Mouse (Mus musculus) kidney, adult 9 months (tissue): ENCODE measurements at regions not wholly inside any gene's neighbourhood (a gene's known extent, or its start where the extent isn't known, plus 50 kb on each side); places are given as distances from the start of the nearest gene placed in this dataset.

Experiments
- DNase-seq: peaks from one replicate; pipeline ENCODE4 v3.0.0; 2022

DNA sequence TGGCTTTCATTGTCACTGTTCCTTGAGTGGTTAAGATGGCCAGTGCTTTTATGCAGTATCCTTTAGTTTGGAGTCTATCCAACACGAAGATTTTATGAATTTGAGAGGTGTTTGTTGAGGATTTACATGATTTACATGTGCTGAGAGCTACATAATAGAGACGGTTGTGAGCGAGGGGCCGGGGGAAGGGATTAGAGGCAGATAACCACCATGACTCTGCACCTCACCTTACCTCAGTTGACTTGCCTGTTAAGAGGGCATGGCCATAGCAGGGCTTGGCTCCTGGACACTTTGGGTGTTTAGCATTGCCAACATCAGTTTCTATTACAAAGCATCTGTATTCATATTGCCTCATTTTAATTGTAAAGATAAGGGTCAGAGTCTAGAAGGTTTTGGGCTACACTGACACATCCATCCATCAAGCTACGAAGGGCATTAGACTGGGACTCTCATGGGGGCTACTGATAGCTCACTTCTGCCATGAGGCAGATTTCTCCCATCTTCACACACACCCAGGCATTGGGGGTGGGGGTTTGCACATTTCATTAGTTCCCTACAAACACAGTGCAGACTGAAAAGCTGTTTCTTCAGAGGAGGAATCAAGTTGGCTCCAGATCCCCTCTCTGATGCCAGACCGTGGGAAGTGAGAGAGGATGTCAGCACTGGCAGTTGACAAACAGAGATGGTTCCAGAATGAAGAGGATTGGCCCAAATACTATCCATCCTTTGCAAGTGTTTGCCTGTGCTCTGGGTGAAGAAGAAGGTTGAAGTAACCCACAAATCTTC is 139.9 kb downstream of the Gm11011 start:
- DNase-seq, result no peak

DNA sequence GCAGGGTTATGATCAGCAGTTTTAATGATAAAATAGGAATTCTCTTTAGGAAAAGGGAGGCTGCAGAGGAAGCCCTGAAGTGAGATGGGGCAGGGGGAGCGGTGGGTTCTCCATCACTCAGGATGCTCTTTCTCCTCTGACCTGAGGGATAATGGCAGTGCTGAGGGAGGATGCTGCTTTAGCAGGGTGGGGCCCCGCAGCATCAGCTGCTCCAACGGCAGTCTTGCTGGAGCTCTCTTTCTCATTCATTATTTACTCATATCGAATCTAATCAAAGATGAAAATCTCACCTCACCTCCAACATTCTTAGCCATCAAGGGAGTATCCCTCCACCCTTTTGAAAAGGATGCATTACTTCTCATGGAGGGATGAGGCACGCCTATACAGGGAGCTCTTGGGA is 141.7 kb downstream of the Gm11011 start:
- no peak for DNase-seq

GRCm38 (mm10) chr2:169445371-169445770 is 142.2 kb downstream of the Gm11011 start:
- no peak for DNase-seq

- DNase-seq, result no peak
Observed at GRCm38 (mm10) chr2:169443271-169443670, 144.3 kb downstream of the Gm11011 start.

DNA sequence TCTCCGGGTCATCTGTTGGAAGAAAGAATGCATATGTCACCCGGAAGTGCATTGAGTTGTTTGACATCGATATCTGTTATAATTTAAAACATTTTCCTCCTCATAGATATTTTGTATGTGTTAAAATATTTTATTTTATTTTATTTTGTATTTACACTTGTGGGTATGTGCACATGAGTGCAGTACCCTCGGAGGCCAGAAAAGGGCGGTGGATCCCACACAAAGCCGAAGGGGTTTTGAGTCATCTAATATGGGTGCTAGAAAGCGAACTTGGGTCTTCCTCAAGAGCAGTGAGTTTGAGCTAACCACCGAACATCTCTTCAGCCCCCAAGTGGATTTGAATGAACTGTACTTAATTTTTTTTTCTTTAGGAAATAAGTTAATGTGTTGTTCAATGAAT is 156.0 kb downstream of the Gm11011 start:
- no peak for DNase-seq

DNA sequence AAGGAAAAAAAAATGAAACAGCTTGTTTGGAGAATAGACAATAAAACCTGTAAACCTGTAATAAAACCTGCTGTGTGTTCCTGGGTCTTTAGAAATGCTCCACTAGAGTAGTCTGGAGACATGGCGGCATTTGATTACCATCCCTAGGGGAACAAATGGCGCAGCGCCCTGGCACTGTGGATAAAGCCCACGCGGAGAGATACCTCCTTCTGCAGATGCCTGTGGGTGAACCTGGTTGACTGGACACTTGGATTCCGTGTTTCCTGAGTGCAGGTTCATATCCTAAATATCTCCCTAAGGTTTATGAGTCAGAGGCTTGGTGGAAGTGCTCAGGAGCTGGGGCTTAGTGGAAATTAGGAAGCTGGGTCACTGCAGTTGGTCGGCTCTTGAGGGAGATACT is 158.1 kb downstream of the Gm11011 start:
- DNase-seq, result no peak

GRCm38 (mm10) chr2:169424166-169424920 is 163.2 kb downstream of the Gm11011 start:
- no peak for DNase-seq

DNA sequence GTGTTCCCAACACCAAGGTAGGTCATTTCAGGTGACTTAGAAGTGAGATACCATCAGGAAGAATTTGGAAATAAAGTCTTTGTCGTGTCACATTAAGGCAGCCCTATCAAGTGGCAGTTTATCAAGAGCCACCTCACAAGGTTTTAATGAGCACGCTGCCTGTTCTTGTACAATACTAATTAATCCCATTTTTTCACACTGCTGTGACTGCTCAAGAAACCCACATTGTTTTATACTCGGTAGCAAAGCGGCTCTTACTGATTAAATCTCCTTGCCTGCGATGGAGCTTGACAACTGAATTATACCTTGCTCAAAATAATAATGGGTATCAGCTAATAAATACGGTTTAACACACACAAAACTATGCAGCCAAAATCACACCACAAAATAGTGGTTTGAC is 175.2 kb downstream of the Gm11011 start:
- no peak for DNase-seq

DNA sequence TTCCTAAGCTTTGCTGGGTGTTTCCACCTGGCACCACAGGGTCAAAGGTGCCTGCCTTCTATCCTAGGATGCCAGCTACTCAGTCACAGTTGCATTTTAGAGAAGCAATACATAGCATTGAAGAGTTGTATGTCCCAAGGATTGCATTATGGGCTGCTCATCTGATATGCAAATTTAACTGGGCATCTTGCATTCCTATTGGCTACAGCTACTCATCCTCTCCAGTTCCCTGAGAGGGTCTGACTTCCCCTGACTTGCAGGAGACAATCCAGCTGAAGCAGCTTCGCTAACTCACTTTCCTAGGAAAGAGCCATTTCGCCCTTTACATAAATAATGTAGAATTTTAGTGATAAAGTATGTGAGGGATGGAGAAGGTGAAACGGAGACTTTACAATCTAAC is 177.5 kb downstream of the Gm11011 start:
- DNase-seq, result no peak

- DNase-seq, result no peak
Observed at GRCm38 (mm10) chr2:169404908-169405690, 182.4 kb downstream of the Gm11011 start.

GRCm38 (mm10) chr2:169397758-169398157 is 189.8 kb downstream of the Gm11011 start:
- DNase-seq, result no peak

GRCm38 (mm10) chr2:169397013-169397412 is 190.5 kb downstream of the Gm11011 start:
- no peak for DNase-seq

DNA sequence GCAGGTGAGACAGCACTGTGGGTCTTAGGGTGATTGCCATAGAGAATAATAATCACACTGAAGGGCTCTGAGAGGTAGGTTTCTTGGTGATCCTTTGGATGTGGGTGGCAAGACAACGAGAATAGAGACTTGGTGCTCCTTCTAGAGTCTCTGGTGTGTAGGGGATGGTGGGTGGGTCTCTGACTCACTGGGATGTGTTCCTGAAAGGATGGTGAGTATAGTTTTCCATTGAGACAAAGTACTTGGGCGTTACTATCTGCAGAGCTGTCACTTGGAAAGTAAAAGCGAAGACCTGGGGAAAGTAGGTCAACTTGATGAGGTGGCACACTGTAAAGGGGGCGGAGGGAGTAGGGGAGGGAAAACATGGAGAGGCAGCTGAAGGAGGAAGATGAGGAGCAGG is 191.3 kb downstream of the Gm11011 start:
- DNase-seq, result no peak

- DNase-seq, result no peak
Observed at GRCm38 (mm10) chr2:169389611-169390010, 197.9 kb downstream of the Gm11011 start.

DNA sequence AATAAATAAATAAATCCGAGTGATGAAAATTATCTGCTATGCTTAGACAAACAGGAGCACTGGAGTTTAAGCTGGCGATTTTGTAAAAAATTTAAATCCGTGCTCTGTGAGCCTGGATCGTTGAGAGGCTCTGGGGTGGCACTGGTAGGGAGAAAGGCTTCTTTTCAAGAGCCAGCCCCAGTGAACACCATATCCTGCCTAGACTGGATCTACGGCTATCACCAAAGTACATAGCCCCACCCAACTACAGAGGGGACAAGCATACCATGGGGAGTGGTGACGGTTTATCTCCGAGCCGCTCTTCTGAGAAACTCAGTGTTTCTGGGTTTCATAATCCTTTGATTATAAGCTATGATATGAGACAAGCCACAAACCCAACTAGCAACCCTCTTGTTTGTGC is 199.0 kb downstream of the Gm11011 start:
- DNase-seq, result no peak

DNA sequence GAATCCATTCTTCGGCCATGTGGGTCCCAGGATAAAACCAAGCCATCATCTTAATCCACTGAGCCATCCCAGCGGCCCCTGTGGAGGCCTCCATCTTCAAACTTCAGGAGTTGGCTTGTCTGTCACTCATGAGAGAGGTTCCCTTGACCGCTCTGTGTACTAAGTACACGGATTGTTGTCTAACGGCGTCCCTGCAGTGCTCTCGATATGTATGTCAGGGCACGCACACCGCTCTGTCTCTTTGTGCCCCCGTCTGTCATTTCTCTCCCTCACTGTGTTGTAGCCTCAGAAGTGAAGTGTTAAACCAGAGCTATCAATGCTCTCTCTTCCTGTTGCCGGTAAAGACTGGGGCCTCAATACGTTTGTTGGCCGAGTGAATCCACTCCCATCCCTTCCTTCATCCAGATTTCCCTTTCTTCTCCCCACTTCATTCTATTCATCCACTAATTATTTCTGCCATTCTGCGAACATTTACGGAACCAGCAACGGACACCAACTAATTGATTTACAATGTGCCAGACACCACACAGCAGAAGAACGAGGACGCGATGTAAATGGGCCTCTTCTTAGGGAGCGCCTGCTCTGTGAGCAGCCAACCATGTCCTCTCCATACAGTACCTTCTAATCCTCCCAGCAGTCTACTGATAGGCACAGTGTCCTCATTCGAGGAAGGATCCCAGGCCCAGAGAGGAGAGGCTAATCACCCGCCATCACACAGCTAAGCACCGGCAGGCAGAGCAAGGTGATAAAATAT is 199.6 kb downstream of the Gm11011 start:
- DNase-seq, result no peak

DNA sequence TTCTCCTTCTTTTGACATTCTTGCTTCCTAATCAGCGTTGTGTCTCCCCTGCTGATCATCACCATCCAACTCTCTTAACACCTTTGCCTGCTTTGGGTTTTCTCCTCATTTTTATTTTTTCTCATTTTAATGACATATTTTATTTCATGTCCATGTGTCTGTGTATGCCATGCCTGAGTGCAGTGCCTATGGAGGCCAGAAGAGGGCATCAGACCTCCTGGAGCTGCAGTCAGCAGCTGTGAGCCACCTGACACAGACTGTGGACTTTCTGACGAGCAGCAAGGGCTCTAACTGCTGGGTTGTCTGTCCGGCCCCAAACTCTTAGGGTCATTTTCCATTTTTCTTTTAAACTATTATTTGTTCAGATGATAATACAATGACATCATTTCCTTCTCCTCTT is 203.8 kb downstream of the Gm11011 start:
- no peak for DNase-seq

GRCm38 (mm10) chr2:169373069-169373468 is 214.5 kb downstream of the Gm11011 start:
- no peak for DNase-seq

GRCm38 (mm10) chr2:169365046-169365445 is 222.5 kb downstream of the Gm11011 start:
- DNase-seq, result no peak

GRCm38 (mm10) chr2:169360272-169360671 is 227.3 kb downstream of the Gm11011 start:
- no peak for DNase-seq

- no peak for DNase-seq
Observed at GRCm38 (mm10) chr2:169357400-169357799, 230.1 kb downstream of the Gm11011 start.

DNA sequence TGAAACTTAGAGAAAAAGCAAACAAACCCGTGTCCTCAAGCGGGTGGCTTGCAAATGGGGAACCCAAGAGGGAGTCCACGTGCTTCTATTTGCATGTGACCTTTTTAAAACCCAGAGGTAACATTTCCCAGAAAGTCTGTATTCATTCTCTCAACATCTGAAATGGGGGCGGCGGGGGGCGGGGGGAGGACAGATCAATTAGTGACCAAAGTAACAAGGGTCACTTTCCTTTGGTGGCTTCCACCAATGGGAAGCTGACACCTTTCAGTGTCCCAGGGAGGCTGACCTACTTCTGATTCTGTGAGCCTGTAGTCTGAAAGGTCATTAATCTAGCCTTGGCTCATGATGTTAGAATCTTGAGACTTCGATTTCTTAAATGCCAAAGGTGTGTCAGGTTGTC is 236.0 kb downstream of the Gm11011 start:
- no peak for DNase-seq

DNA sequence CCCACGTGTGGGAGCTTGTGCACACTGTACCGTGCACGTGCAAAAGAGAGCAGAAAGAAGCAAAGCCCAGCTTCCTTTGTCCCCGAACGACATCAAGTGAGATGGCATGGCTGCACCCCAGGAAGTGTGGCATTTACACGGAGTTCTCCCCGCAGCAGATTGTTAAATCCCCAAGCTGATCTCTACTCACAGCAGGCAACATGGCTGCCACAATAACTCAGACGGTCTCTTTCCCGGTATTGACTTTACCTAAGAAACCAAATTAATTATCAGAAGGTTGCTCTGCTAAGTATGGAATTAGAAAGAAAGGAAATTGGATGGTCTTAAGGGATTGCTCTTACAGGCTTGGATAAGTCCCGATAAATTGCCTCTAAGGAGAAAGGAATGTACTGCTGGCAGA is 241.4 kb downstream of the Gm11011 start:
- no peak for DNase-seq
